Mouse (Mus musculus): ENCODE data around the gene Mcub. TPM values are rescaled to one million over a fixed set of nuclear protein-coding genes. Genes with fewer than 3 reads are reported as not detected.

Gene Mcub
- total RNA-seq, 1 experiment = 0.54 TPM

DNA sequence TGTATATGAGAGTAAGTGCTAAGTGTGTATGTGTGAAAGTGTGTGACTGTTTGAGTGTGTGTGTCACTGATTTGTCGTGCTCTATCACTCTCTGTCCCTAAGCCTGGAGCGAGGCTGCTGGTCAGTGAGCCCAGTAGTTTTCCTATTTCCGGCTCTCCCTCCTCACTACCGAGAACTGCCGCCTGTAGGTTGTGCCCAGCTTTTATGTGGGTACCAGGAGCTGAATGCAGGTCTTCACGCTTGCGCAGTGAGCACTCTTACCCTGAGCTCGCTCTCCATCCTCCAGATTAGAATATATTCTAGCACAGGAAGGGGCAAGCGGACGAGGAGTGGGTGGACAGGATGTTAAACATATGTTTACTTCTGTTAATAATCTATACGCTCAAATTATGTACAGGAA is 30.9 kb upstream of the Mcub start:
- TF ChIP-seq HCFC1 (IDR thresholded peaks at IDR 0.05; ENCODE audit: borderline replicate concordance, insufficient read depth, low read length) = no peak
- TF ChIP-seq ZC3H11A (IDR thresholded peaks at IDR 0.05; ENCODE audit: borderline replicate concordance, low read depth, low read length) = no peak
- no peak for TF ChIP-seq CHD2 (IDR thresholded peaks at IDR 0.05; ENCODE audit: low read depth, low read length)
- no peak for TF ChIP-seq ZNF384 (IDR thresholded peaks at IDR 0.05; ENCODE audit: low read depth, low read length)
- no peak for TF ChIP-seq MAFK (IDR thresholded peaks at IDR 0.05; ENCODE audit: insufficient read depth, low read depth, low read length)
- Histone ChIP-seq H3K9me3 (ENCODE audit: control insufficient read depth, insufficient read depth, low read depth, low read length) (no peaks in the 10 kb centered on the region), H3K27ac (ENCODE audit: insufficient read depth, low read depth, low read length, poor library complexity, severe bottlenecking) (no peak overlapping the region), H3K36me3 (ENCODE audit: control insufficient read depth, insufficient read depth, low read length, poor library complexity, severe bottlenecking) (peaks cover 20% of the 10 kb centered on the region; the same call in 1 of the 2 replicates), H3K4me3 (ENCODE audit: insufficient read depth in 1 of 2, low read depth in 1 of 2, low read length in 2 of 2, poor library complexity in 1 of 2, severe bottlenecking in 1 of 2) (no peak overlapping the region), H3K4me1 (ENCODE audit: control insufficient read depth in 2 of 2, insufficient read depth in 2 of 2, low read length in 2 of 2, poor library complexity in 1 of 2) (no peaks in the 10 kb centered on the region), H3K9ac (ENCODE audit: insufficient read depth, low read depth, low read length, poor library complexity, severe bottlenecking) (no peak overlapping the region)
- DNase-seq (ENCODE audit: low read depth, low spot score) = no peak
- in situ Hi-C loops (cut with MboI; ENCODE audit: low sequenced_read_pairs in 2 of 2, unreplicated experiment in 2 of 2) = no loop called here

GRCm38 (mm10) chr3:129998526-129998925 is 28.5 kb upstream of the Mcub start:
- Histone ChIP-seq H3K4me1 (ENCODE audit: control insufficient read depth in 2 of 2, insufficient read depth in 2 of 2, low read length in 2 of 2, poor library complexity in 1 of 2) (no peaks in the 10 kb centered on the region), H3K9me3 (ENCODE audit: control insufficient read depth, insufficient read depth, low read depth, low read length) (no peaks in the 10 kb centered on the region), H3K9ac (ENCODE audit: insufficient read depth, low read depth, low read length, poor library complexity, severe bottlenecking) (no peak overlapping the region), H3K4me3 (ENCODE audit: insufficient read depth in 1 of 2, low read depth in 1 of 2, low read length in 2 of 2, poor library complexity in 1 of 2, severe bottlenecking in 1 of 2) (no peak overlapping the region), H3K36me3 (ENCODE audit: control insufficient read depth, insufficient read depth, low read length, poor library complexity, severe bottlenecking) (peaks cover 23% of the 10 kb centered on the region), H3K27ac (ENCODE audit: insufficient read depth, low read depth, low read length, poor library complexity, severe bottlenecking) (no peak overlapping the region)
- no peak for DNase-seq (ENCODE audit: low read depth, low spot score)
- TF ChIP-seq MAFK (IDR thresholded peaks at IDR 0.05; ENCODE audit: insufficient read depth, low read depth, low read length) (no peak), HCFC1 (IDR thresholded peaks at IDR 0.05; ENCODE audit: borderline replicate concordance, insufficient read depth, low read length) (no peak), CHD2 (IDR thresholded peaks at IDR 0.05; ENCODE audit: low read depth, low read length) (no peak), ZC3H11A (IDR thresholded peaks at IDR 0.05; ENCODE audit: borderline replicate concordance, low read depth, low read length) (no peak)
- in situ Hi-C loops (cut with MboI; ENCODE audit: low sequenced_read_pairs in 2 of 2, unreplicated experiment in 2 of 2) = no loop called here

- H3K4me3 ChIP-seq (ENCODE audit: insufficient read depth in 1 of 2, low read depth in 1 of 2, low read length in 2 of 2, poor library complexity in 1 of 2, severe bottlenecking in 1 of 2) = no peak overlapping the region
- in situ Hi-C loops (cut with MboI; ENCODE audit: low sequenced_read_pairs in 2 of 2, unreplicated experiment in 2 of 2) = no loop called here
- H3K27ac ChIP-seq (ENCODE audit: insufficient read depth, low read depth, low read length, poor library complexity, severe bottlenecking) = no peak overlapping the region
- TF ChIP-seq CHD2 (IDR thresholded peaks at IDR 0.05; ENCODE audit: low read depth, low read length) = no peak
- TF ChIP-seq MAFK (IDR thresholded peaks at IDR 0.05; ENCODE audit: insufficient read depth, low read depth, low read length) = no peak
- no peak for TF ChIP-seq HCFC1 (IDR thresholded peaks at IDR 0.05; ENCODE audit: borderline replicate concordance, insufficient read depth, low read length)
- TF ChIP-seq ZNF384 (IDR thresholded peaks at IDR 0.05; ENCODE audit: low read depth, low read length) = no peak
- TF ChIP-seq ZC3H11A (IDR thresholded peaks at IDR 0.05; ENCODE audit: borderline replicate concordance, low read depth, low read length) = no peak
- H3K9ac ChIP-seq (ENCODE audit: insufficient read depth, low read depth, low read length, poor library complexity, severe bottlenecking) = no peak overlapping the region
- DNase-seq (ENCODE audit: low read depth, low spot score) = no peak
- peaks cover 21% of the 10 kb centered on the region for H3K36me3 ChIP-seq (ENCODE audit: control insufficient read depth, insufficient read depth, low read length, poor library complexity, severe bottlenecking)
- no peaks in the 10 kb centered on the region for H3K9me3 ChIP-seq (ENCODE audit: control insufficient read depth, insufficient read depth, low read depth, low read length)
- H3K4me1 ChIP-seq (ENCODE audit: control insufficient read depth in 2 of 2, insufficient read depth in 2 of 2, low read length in 2 of 2, poor library complexity in 1 of 2) = no peaks in the 10 kb centered on the region
Observed at GRCm38 (mm10) chr3:129998001-129998400, 28.0 kb upstream of the Mcub start.

DNA sequence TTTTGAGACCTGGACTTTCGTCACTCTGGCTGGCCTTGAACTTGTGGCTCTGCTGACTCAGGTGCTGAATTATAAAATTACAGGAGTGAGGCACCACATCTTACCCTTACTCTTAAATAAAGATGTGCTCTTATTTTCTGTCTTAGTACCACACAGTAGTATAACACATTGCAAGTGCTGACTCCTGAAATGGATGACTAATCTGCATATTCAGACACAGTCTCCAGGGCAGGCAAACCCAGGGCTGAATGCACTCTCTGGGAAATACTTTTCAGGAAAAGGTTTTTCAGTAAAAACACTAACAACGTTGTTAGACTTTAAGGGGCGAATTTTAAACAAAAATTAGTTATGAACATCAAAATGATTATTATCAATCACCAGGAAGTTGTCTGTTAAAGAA is 27.3 kb upstream of the Mcub start:
- DNase-seq (ENCODE audit: low read depth, low spot score) = no peak
- H3K9ac ChIP-seq (ENCODE audit: insufficient read depth, low read depth, low read length, poor library complexity, severe bottlenecking) = no peak overlapping the region
- H3K4me3 ChIP-seq (ENCODE audit: insufficient read depth in 1 of 2, low read depth in 1 of 2, low read length in 2 of 2, poor library complexity in 1 of 2, severe bottlenecking in 1 of 2) = no peak overlapping the region
- in situ Hi-C loops (cut with MboI; ENCODE audit: low sequenced_read_pairs in 2 of 2, unreplicated experiment in 2 of 2) = no loop called here
- H3K27ac ChIP-seq (ENCODE audit: insufficient read depth, low read depth, low read length, poor library complexity, severe bottlenecking) = no peak overlapping the region
- no peak for TF ChIP-seq MAFK (IDR thresholded peaks at IDR 0.05; ENCODE audit: insufficient read depth, low read depth, low read length)
- TF ChIP-seq HCFC1 (IDR thresholded peaks at IDR 0.05; ENCODE audit: borderline replicate concordance, insufficient read depth, low read length) = no peak
- no peak for TF ChIP-seq CHD2 (IDR thresholded peaks at IDR 0.05; ENCODE audit: low read depth, low read length)
- TF ChIP-seq ZNF384 (IDR thresholded peaks at IDR 0.05; ENCODE audit: low read depth, low read length) = no peak
- TF ChIP-seq ZC3H11A (IDR thresholded peaks at IDR 0.05; ENCODE audit: borderline replicate concordance, low read depth, low read length) = no peak
- no peaks in the 10 kb centered on the region for H3K9me3 ChIP-seq (ENCODE audit: control insufficient read depth, insufficient read depth, low read depth, low read length)
- no peaks in the 10 kb centered on the region for H3K4me1 ChIP-seq (ENCODE audit: control insufficient read depth in 2 of 2, insufficient read depth in 2 of 2, low read length in 2 of 2, poor library complexity in 1 of 2)
- H3K36me3 ChIP-seq (ENCODE audit: control insufficient read depth, insufficient read depth, low read length, poor library complexity, severe bottlenecking) = peaks cover 21% of the 10 kb centered on the region

DNA sequence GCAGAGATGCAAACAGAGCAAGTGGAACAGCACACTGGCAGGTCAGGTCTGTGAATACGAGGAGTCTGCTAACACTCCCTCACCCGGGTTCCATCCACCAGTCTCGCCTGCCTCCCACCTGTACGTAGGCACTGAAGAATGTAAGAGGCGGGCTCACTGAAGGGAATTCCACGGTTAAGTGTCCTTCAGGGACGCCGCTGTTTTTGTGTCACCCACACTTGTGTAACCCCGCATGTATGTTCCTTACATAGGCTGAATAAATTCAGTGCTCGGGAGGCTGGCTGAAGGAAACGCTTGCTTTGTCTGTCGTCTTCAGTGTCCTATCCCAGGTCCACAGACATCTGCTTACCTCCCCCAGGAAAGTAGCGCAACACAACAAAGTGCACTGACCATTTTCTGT is 17.3 kb upstream of the Mcub start:
- in situ Hi-C loops (cut with MboI; ENCODE audit: low sequenced_read_pairs in 2 of 2, unreplicated experiment in 2 of 2) = no loop called here
- no peak overlapping the region for H3K27ac ChIP-seq (ENCODE audit: insufficient read depth, low read depth, low read length, poor library complexity, severe bottlenecking)
- no peaks in the 10 kb centered on the region for H3K4me1 ChIP-seq (ENCODE audit: control insufficient read depth in 2 of 2, insufficient read depth in 2 of 2, low read length in 2 of 2, poor library complexity in 1 of 2)
- H3K4me3 ChIP-seq (ENCODE audit: insufficient read depth in 1 of 2, low read depth in 1 of 2, low read length in 2 of 2, poor library complexity in 1 of 2, severe bottlenecking in 1 of 2) = no peak overlapping the region
- no peak for DNase-seq (ENCODE audit: low read depth, low spot score)
- H3K9me3 ChIP-seq (ENCODE audit: control insufficient read depth, insufficient read depth, low read depth, low read length) = no peaks in the 10 kb centered on the region
- no peak overlapping the region for H3K9ac ChIP-seq (ENCODE audit: insufficient read depth, low read depth, low read length, poor library complexity, severe bottlenecking)
- peaks cover 40% of the 10 kb centered on the region for H3K36me3 ChIP-seq (ENCODE audit: control insufficient read depth, insufficient read depth, low read length, poor library complexity, severe bottlenecking)
- no peak for TF ChIP-seq ZC3H11A (IDR thresholded peaks at IDR 0.05; ENCODE audit: borderline replicate concordance, low read depth, low read length)
- no peak for TF ChIP-seq HCFC1 (IDR thresholded peaks at IDR 0.05; ENCODE audit: borderline replicate concordance, insufficient read depth, low read length)
- TF ChIP-seq MAFK (IDR thresholded peaks at IDR 0.05; ENCODE audit: insufficient read depth, low read depth, low read length) = no peak
- TF ChIP-seq CHD2 (IDR thresholded peaks at IDR 0.05; ENCODE audit: low read depth, low read length) = no peak
- no peak for TF ChIP-seq ZNF384 (IDR thresholded peaks at IDR 0.05; ENCODE audit: low read depth, low read length)

Data from ES-E14 (cell line).